Mouse (Mus musculus) ES-Bruce4 (cell line): ENCODE results near the gene Lysmd1.

Experiments
- EP300 ChIP-seq: IDR thresholded peaks from 2 replicates; pipeline ENCODE4 v1.6.1; 2011; ENCODE audit warnings: low read depth, low read length; ENCODE audit not compliant: insufficient read depth
- POLR2A ChIP-seq: IDR thresholded peaks from one replicate; pipeline ENCODE4 v1.8.1; 2011; ENCODE audit warnings: low read length; ENCODE audit not compliant: insufficient read depth

DNA sequence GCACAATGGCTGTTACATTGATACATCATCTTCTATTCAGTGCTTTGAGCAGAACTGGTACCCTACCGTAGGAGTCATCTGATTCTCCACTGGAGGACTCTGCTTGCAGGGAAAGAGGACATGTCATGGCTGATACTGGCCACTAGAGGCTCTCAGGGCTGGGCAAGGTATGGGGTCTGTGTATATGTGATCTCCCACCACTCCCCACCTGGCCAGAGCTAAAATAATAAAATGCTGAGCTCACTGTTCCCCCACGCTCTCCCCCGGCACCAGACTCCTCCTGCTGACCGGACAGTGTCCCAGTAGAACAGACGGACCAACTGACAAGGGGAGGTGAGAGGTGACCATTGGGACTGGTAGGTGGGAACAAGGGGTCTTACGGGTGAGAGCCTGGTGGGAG is 9.6 kb upstream of the Lysmd1 start, which contains the start of gene Tmod4:
- no peak for TF ChIP-seq EP300
- TF ChIP-seq POLR2A, result no peak
